ENCODE assay signal across 10 mouse cellular contexts in genomic region chr15:84351915-84352844, GRCm38 (mm10). TPM values are rescaled to one million over a fixed set of nuclear protein-coding genes. Genes with fewer than 3 reads are reported as not detected.
A peak's percentile ranks its signal among the peaks of the same experiment; 100 is the strongest.
DNase-seq lines count a peak whose midpoint lies in the region; ATAC-seq and TF ChIP-seq lines count a peak whose summit lies in the region.
"Had no signal": no experiment of that assay in that cellular context is flagged by ENCODE, and none has a peak within 500 bp of the region (broad histone marks: within the 10 kb centered on the region; RNA-seq: fewer than 3 reads in every experiment).

No protein-coding gene starts in this region.

- H3K4me1 ChIP-seq in forebrain, embryonic 13.5 days = peaks cover 19% of the 10 kb centered on the region
- peaks cover 21% of the 10 kb centered on the region for H3K4me1 ChIP-seq in forebrain, embryonic 10.5 days
- H3K4me1 ChIP-seq in hindbrain, embryonic 15.5 days (replicated peaks) = peaks cover 19% of the 10 kb centered on the region
- peaks cover 29% of the 10 kb centered on the region for H3K4me1 ChIP-seq in midbrain, embryonic 10.5 days

- no peak for TF ChIP-seq CTCF in brain, embryonic 14.5 days (IDR thresholded peaks at IDR 0.05; ENCODE audit: borderline replicate concordance, extremely low read depth, insufficient read depth, insufficient read length)

- H3K36me3 ChIP-seq in forebrain, embryonic 13.5 days (ENCODE audit: poor library complexity, severe bottlenecking) = no peaks in the 10 kb centered on the region
- H3K36me3 ChIP-seq in forebrain, embryonic 10.5 days (replicated peaks) = no peaks in the 10 kb centered on the region
- no peaks in the 10 kb centered on the region for H3K36me3 ChIP-seq in hindbrain, embryonic 15.5 days
- H3K36me3 ChIP-seq in midbrain, embryonic 10.5 days = no peaks in the 10 kb centered on the region

- no peak overlapping the region for H3K9ac ChIP-seq in forebrain, embryonic 13.5 days
- H3K9ac ChIP-seq in hindbrain, embryonic 15.5 days = no peak overlapping the region

- no peak for DNase-seq in forebrain, embryonic 10.5 days (ENCODE audit: extremely low spot score, low spot score)
- peak; percentile 90 for DNase-seq in brain, embryonic 14.5 days (ENCODE audit: low read depth)
- no peak for DNase-seq in midbrain, embryonic 10.5 days (ENCODE audit: low spot score)
- no peak for DNase-seq in yolk sac, embryonic 10.5 days (ENCODE audit: low spot score)
- no peak for DNase-seq in ovary, postnatal 14 days (ENCODE audit: low spot score)
- no peak for DNase-seq in testis, postnatal 14 days (ENCODE audit: low spot score)
- DNase-seq: B cell, adult 2 months; thymus, postnatal 25 days had no signal

- peak overlapping the region; percentile 75 for H3K27ac ChIP-seq in forebrain, embryonic 13.5 days
- no peak overlapping the region for H3K27ac ChIP-seq in forebrain, embryonic 10.5 days
- peak overlapping the region; percentile 22; the same call in 1 of the 2 replicates for H3K27ac ChIP-seq in hindbrain, embryonic 15.5 days (replicated peaks)
- peak overlapping the region; percentile 70 for H3K27ac ChIP-seq in midbrain, embryonic 10.5 days (replicated peaks)

- 71% methylated on average over 21 of the region's 21 CpGs for WGBS in forebrain, embryonic 13.5 days
- 85% methylated on average over 21 of the region's 21 CpGs for WGBS in forebrain, embryonic 10.5 days
- 63% methylated on average over 21 of the region's 21 CpGs for WGBS in hindbrain, embryonic 15.5 days
- WGBS in midbrain, embryonic 10.5 days = 78% methylated on average over 21 of the region's 21 CpGs

- H3K9me3 ChIP-seq in forebrain, embryonic 13.5 days (replicated peaks) = peaks cover 9% of the 10 kb centered on the region
- H3K9me3 ChIP-seq in forebrain, embryonic 10.5 days = peaks cover 11% of the 10 kb centered on the region; the same call in 1 of the 2 replicates
- H3K9me3 ChIP-seq in hindbrain, embryonic 15.5 days = no peaks in the 10 kb centered on the region; the same call in 1 of the 2 replicates
- H3K9me3 ChIP-seq in midbrain, embryonic 10.5 days (replicated peaks) = peaks cover 12% of the 10 kb centered on the region

- H3K4me3 ChIP-seq in forebrain, embryonic 13.5 days = no peak overlapping the region
- no peak overlapping the region for H3K4me3 ChIP-seq in forebrain, embryonic 10.5 days
- no peak overlapping the region for H3K4me3 ChIP-seq in hindbrain, embryonic 15.5 days
- no peak overlapping the region for H3K4me3 ChIP-seq in midbrain, embryonic 10.5 days

- peak; percentile 86 for ATAC-seq in forebrain, embryonic 13.5 days
- ATAC-seq in hindbrain, embryonic 15.5 days (ENCODE audit: low FRiP score, low read depth) = peak; percentile 35; the same call in 1 of the 2 replicates

- no peak overlapping the region for H3K4me2 ChIP-seq in forebrain, embryonic 13.5 days
- no peak overlapping the region for H3K4me2 ChIP-seq in hindbrain, embryonic 15.5 days

- H3K27me3 ChIP-seq in forebrain, embryonic 13.5 days = no peaks in the 10 kb centered on the region
- H3K27me3 ChIP-seq in forebrain, embryonic 10.5 days (ENCODE audit: poor library complexity, severe bottlenecking) = no peaks in the 10 kb centered on the region
- no peaks in the 10 kb centered on the region for H3K27me3 ChIP-seq in hindbrain, embryonic 15.5 days
- H3K27me3 ChIP-seq in midbrain, embryonic 10.5 days (ENCODE audit: low read depth, poor library complexity, severe bottlenecking) = no peaks in the 10 kb centered on the region

- no peak for TF ChIP-seq POLR2A in brain, embryonic 14.5 days (IDR thresholded peaks at IDR 0.05; ENCODE audit: borderline replicate concordance, extremely low read depth, insufficient read depth, insufficient read length, poor library complexity, severe bottlenecking)

RNA-seq across cellular contexts. Expression of gene Parvg, which starts 28.4 kb away (rescaled TPM):
- 0.64 and 0.66 TPM in 2 replicates for polyA plus RNA-seq in forebrain, embryonic 13.5 days (2015; fragmentation: Nextera tagmentation; extraction: Ambion mirVana)
- 1.0 TPM in 2 replicates for polyA plus RNA-seq in forebrain, embryonic 10.5 days (2016; fragmentation: Nextera tagmentation; extraction: Ambion mirVana)
- 1.3 and 1.5 TPM in 2 replicates for polyA plus RNA-seq in brain, embryonic 14.5 days (2012; rRNA removed)
- 1.0 and 1.8 TPM in 2 replicates for polyA plus RNA-seq in hindbrain, embryonic 15.5 days (2015; fragmentation: Nextera tagmentation; extraction: Ambion mirVana)
- polyA plus RNA-seq in midbrain, embryonic 10.5 days (2016; fragmentation: Nextera tagmentation; extraction: Ambion mirVana) = 0.89 and 1.0 TPM in 2 replicates
